Mouse (Mus musculus) CH12.LX (cell line): Measurements from ENCODE around the gene Lsm2.
"Not testable (repeated sequence)": the region's sequence is repeated elsewhere in the genome, so short reads cannot be mapped to it uniquely, and the experiment has no call there.

Experiments used
- EP300 ChIP-seq: IDR thresholded peaks from 2 replicates; pipeline ENCODE4 v1.6.1; 2011; ENCODE audit warnings: low read length, improper control_type of control experiment
- GABPA ChIP-seq: IDR thresholded peaks from 2 replicates; pipeline ENCODE4 v1.6.1; 2012; ENCODE audit warnings: low read depth, low read length, improper control_type of control experiment, inconsistent platforms; ENCODE audit not compliant: insufficient replicate concordance
- JUN ChIP-seq: IDR thresholded peaks from 2 replicates; pipeline ENCODE4 v1.6.1; 2011; ENCODE audit warnings: low read depth, mild to moderate bottlenecking, low read length, improper control_type of control experiment, moderate library complexity; ENCODE audit not compliant: insufficient read depth
- POLR2A ChIP-seq: IDR thresholded peaks from 2 replicates; pipeline ENCODE4 v1.6.1; 2011; ENCODE audit warnings: low read depth, mild to moderate bottlenecking, improper control_type of control experiment, low read length
- POLR2AphosphoS2 ChIP-seq: IDR thresholded peaks from 2 replicates; pipeline ENCODE4 v1.6.1; 2011; ENCODE audit warnings: low read depth, low read length, improper control_type of control experiment
- RCOR1 ChIP-seq: conservative IDR thresholded peaks from 2 replicates; pipeline ENCODE4 v1.6.1; 2012; ENCODE audit warnings: low read depth, mild to moderate bottlenecking, inconsistent platforms, low read length, improper control_type of control experiment
- ZMIZ1 ChIP-seq: IDR thresholded peaks from 2 replicates; pipeline ENCODE4 v1.6.1; 2012; ENCODE audit warnings: low read depth, mild to moderate bottlenecking, inconsistent platforms, low read length, improper control_type of control experiment

DNA sequence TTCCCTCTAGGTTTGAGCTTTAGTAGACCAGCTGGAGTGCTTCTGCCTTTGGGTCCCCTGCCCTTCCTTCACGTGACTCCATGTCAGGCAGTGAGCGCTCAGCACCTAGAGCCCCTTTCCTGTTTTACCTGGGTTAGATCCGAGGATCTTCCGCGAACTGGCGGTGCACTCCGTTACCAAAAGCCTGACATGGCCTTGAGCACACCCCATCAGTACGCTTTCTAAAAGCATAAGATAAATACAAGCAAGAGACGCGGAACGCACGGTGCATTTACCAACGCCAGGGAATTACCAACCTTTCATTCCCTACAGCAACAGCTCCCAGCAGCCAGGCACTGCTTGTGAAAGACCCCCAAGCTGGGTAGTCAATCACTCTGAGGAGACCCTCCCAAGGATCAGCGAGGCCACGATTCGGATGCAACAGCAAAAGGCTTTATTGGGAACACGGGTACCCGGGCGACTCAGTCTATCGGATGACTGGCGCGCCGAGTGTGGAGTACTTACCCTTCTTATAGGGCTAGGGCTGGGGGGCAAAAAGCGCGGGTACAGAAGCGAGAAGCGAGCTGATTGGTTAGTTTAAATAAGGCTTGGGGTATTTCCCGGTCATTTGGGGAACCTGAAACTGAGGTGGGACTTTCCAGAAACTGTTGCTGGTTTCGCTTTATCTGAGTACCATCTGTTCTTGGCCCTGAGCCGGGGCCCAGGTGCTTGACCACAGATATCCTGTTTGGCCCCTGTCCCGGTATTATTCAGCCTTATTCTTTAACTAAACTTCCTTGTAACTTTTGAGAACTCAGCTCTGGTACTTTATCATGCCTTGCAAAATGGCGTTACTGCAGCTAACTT is 18.4 kb downstream of the Lsm2 start:
- not testable (repeated sequence) for TF ChIP-seq JUN, POLR2AphosphoS2, GABPA
- peak; percentile 56 for TF ChIP-seq POLR2A
- peak; percentile 95 for TF ChIP-seq ZMIZ1
- 0 out of 2 replicates have a peak, but pooled peaks have one; percentile 32 for TF ChIP-seq RCOR1
- TF ChIP-seq EP300, result peak; percentile 40
